Mouse (Mus musculus) ES-E14 (cell line): ENCODE data around the gene Fasl.

ENCODE experiments used
- CHD2 ChIP-seq: IDR thresholded peaks from 2 replicates; pipeline ENCODE4 v1.6.1; 2014; ENCODE audit warnings: mild to moderate bottlenecking, low read depth, low read length, inconsistent platforms
- HCFC1 ChIP-seq: IDR thresholded peaks from 2 replicates; pipeline ENCODE4 v1.6.1; 2012; ENCODE audit warnings: low read length, inconsistent platforms, borderline replicate concordance; ENCODE audit not compliant: insufficient read depth
- MAFK ChIP-seq: IDR thresholded peaks from 2 replicates; pipeline ENCODE4 v1.6.1; 2014; ENCODE audit warnings: mild to moderate bottlenecking, low read depth, low read length, inconsistent platforms; ENCODE audit not compliant: insufficient read depth
- ZC3H11A ChIP-seq: IDR thresholded peaks from 2 replicates; pipeline ENCODE4 v1.6.1; 2012; ENCODE audit warnings: low read depth, mild to moderate bottlenecking, inconsistent platforms, low read length, borderline replicate concordance
- ZNF384 ChIP-seq: IDR thresholded peaks from 2 replicates; pipeline ENCODE4 v1.6.1; 2012; ENCODE audit warnings: low read depth, low read length, inconsistent platforms

GRCm38 (mm10) chr1:161766656-161767055, 21.6 kb downstream of the Fasl start:
- TF ChIP-seq ZNF384 (peak; percentile 78), MAFK (no peak), ZC3H11A (no peak), CHD2 (no peak), HCFC1 (no peak)
